Mouse (Mus musculus) right cerebral cortex, postnatal 25 days (tissue): Measurements from ENCODE around the gene Fam53b.

Experiments used
- DNase-seq: peaks from one replicate; pipeline ENCODE4 v3.0.0; 2022

Fam53b gene

DNA sequence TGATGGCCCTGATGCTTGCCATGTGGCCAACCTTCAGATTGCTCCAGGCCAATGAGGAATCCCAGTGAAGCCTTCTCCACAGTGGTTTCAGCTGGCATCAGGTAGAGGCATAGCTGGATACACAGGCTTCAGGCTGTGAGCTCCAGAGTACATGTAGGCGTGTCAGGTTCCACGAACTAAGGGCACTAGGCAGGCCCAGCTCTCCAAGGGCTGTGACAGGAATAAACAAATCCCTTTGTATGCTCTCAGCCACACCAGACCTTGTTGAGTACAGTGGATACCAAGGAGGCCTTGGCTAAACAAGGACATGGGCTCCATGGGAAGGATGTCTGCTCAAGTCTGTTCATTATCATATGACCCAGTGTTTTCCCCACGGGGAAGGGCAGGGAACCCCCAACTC is 112.3 kb downstream of the Fam53b start:
- no peak for DNase-seq

- no peak for DNase-seq
These were observed 113.6 kb downstream of the Fam53b start for GRCm38 (mm10) chr7:132700107-132700506.

DNA sequence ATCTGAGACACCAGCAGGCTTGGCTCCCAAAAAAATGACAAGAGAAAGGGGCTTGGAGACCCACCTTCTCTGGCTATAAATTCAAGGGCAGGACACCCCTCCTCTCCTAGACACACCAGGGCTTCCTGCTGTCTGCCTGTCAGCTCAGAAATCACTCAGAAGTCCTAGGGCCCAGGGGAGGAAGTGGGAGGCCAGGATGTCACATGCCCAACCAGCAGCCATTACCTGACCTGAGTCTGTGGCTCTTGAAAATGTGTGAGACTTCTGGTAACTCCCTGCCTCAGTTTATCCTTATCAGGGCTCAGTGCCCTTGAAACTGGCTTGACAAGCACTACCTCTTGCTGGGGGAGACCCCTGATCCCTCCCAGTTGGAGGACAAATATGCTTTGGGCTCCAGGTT is 114.0 kb downstream of the Fam53b start:
- no peak for DNase-seq

- DNase-seq: no peak
These were observed 114.5 kb downstream of the Fam53b start for GRCm38 (mm10) chr7:132699165-132699564.

GRCm38 (mm10) chr7:132698737-132699136 is 114.9 kb downstream of the Fam53b start:
- no peak for DNase-seq

- no peak for DNase-seq
These were observed 116.4 kb downstream of the Fam53b start for GRCm38 (mm10) chr7:132697258-132697796.

GRCm38 (mm10) chr7:132693561-132693960 is 120.1 kb downstream of the Fam53b start:
- DNase-seq: no peak

DNA sequence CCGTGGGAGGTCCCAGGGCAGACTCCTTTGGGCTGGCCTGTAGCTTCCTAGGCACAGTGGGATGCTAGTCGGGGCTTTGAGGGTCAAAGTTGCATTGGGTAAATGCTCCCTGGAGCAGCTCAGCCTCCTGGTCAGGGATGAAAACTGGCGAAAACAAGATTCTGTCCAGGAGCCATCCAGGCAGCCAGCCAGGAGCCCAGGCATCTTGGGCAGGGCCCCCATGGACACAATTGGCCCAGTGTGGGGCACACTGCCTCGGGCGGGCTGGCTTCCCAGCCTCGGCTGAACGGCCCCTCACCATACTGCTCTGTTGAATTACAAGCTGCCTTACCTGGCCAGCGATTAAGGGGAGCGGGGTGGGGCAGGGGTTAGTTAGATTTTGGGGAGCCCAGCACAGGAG is 121.0 kb downstream of the Fam53b start:
- DNase-seq: peak; percentile 45

- no peak for DNase-seq
These were observed 122.8 kb downstream of the Fam53b start for GRCm38 (mm10) chr7:132690716-132691472.

- DNase-seq: no peak
These were observed 124.0 kb downstream of the Fam53b start for GRCm38 (mm10) chr7:132689722-132690121.

DNA sequence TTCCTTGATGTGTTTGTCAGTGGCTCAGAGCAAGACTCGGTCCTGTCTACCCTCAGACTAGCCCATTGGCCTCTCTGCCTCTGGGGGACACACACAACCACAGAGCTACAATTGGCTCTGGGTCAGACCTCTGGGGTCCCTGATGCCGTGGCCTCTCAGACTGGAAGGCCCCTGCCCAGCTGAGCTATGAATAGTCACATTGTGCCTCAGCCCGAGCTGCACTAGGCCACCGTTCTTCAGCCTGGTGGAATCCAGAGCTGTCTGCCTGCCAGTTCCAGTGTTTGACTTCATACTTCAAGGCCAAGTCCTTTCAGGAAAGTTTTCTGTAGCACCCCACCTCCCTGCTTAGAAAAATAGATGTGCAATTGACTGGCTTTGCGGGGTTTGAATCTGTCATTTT is 125.0 kb downstream of the Fam53b start:
- DNase-seq: no peak

DNA sequence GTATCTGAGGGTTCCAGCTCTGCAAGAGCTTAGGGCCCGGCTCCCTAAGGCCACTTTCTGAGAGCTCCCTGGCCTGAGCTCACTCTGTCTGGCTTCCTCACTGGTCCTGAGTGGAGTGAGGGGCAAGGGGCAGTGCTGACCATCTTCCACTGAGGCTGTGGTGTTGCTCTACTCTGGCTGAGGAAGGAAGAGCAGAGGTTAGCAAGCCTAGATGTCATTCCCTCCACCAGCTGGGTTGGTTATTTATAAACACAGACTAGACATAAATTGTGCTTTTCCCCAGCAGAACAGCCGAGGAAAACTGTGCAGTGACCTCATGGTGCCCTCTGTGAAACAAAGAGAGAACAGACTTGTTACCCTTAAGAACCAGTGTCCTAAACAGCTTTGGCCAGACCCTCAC is 125.8 kb downstream of the Fam53b start:
- no peak for DNase-seq

DNA sequence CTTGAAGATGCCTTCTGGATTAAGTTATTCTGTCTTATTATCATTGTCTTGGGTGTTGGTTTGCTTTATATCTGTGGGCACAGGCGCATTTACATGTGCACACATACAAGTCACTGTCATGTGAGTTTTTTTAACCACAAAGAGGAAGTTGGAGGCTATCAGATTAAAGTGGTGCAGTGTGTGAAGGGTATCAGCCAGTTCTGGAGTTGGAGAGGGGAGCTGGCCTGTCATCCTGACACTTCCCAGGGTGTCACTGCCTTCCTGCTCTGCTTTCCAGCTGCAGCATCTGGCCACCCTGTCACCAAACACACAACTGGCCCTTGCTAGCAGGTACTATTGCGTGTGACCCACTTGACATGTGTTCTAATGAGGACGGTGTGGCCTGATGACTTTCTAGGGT is 127.2 kb downstream of the Fam53b start:
- no peak for DNase-seq

- no peak for DNase-seq
These were observed 129.8 kb downstream of the Fam53b start for GRCm38 (mm10) chr7:132683923-132684322.

- no peak for DNase-seq
These were observed 130.8 kb downstream of the Fam53b start for GRCm38 (mm10) chr7:132682901-132683300.

DNA sequence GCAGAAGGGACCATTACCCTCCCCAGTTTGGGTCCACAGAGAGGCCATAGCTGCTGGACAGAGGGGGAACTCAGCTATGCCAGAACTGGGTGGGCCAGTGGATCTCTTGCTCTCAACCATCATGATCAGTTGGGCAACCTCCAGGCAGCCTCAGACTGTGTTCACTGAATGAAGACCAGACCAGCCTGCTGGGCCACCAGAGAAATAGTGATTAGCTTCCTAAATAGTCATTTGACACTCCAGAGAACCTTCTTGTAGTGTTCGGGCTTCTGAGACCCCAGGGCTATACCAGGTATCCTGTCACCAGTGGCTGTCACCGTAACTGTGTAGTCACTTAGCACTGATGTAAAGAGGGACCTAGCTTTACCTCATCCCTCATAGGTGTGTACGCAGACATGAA is 131.3 kb downstream of the Fam53b start:
- no peak for DNase-seq

DNA sequence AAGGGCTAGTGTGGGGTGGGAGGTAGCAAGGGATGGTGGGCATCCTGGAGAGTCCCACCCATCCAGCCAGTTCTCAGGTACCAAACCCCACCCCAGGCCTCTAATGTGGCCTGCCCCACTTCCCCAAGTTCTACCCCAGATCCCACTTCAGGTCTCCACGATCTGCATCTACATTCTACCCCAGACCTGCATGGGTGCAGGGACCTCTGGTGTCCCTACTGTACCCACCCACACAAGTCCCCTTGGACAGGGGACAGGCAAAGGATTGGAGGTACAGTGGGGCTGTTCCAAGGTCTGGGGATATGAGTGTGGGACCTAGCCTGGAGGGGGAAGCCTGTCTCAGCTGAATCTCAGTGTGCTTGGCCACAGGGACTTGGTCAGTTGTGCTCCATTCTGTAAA is 131.9 kb downstream of the Fam53b start:
- DNase-seq: no peak

DNA sequence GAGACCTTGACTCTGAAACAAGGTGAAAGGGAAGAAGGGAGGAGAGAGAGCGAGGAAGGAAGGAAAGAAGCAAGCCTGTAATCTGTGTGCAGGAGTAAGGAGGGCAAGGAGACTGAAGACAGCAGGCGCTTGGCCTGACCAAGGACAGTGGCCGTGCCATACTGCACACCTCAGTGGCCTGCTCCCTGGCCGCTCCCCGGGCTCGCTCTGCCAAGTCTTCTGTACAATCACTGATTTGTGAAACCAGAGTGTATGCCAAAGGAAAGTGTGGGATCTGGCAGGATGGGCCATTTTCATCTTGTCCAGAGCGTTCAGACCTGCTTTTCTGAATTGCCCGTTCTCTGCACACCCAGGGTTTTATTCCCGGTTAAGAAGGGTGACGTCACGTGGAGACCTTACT is 132.4 kb downstream of the Fam53b start:
- no peak for DNase-seq

- DNase-seq: no peak
These were observed 134.1 kb downstream of the Fam53b start for GRCm38 (mm10) chr7:132679549-132679948.

DNA sequence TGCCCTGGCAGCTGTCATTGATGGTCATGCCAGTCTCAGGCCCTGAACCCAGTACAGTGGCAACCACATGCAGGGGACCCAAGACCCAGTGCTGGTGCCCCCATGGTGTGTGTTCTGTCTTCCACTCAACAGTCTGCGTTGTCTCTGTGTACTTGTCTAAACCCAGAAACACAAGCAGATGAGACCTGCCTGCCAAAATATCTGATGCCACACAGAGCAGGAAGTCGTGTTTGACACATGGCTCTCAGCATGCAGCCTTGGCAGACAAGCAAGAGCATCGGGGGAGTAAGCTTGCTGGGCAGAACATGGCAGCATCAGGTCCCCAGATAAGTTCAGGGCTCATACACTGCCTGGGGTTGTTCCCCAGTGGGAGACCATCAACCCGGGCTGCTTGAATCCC is 134.6 kb downstream of the Fam53b start:
- no peak for DNase-seq

DNA sequence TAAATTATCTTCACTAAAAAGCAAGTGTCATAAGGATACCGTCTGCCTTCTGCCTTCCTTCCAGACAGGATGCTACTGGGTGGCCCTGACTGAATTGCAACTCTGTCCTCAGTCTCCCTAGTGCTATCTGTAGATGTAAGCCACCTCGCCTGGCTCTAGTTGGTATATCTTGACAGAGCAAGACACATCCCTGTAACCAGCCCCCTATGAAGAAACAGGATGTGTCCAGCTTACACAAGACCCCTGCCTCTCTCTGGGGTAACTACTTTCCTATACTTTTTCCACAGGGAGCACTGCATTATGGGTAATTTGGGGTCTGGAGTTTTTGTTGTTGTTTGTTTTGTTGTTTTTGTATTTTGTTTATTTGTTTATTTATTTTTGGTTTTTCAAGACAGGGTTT is 137.8 kb downstream of the Fam53b start:
- no peak for DNase-seq

DNA sequence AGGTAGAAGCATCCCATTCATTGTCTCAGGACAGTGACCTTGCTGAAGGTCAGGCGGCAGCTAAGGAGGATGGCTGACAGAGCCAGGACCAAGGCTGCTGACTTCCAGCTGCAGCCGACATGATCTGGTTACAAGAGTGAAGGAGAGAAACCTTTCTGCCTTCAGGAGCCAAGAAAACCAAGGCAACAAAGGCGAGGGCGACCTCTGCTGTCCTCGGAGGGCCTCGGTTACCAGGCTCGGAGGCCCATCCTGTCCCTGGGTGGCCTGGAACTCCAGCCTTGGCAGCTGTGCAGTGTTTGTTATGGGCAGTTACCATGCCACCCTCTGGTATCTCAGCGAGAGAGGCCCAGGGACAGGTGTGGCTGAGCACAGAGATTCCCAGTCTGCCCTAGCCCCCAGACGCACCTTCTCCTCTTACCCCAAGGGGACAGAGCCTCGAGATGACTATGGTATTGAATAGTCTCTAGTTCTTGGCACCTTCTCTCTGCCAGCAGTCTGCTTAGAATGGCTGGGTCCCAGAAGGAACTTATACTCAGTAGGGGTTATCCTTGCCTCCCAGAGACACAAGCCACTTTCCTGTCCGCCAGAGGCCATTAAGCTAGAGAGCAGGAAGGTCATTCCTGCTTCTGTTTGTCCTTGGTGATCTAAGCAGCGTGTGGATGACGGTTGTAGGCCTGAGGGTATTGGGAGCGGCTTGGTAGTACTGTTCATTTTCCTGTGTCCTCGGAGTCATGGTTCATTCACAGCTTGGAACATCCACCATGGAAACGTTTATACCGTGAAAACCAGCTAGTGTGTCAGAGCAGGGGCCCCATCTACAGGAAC is 139.5 kb downstream of the Fam53b start:
- DNase-seq: no peak

DNA sequence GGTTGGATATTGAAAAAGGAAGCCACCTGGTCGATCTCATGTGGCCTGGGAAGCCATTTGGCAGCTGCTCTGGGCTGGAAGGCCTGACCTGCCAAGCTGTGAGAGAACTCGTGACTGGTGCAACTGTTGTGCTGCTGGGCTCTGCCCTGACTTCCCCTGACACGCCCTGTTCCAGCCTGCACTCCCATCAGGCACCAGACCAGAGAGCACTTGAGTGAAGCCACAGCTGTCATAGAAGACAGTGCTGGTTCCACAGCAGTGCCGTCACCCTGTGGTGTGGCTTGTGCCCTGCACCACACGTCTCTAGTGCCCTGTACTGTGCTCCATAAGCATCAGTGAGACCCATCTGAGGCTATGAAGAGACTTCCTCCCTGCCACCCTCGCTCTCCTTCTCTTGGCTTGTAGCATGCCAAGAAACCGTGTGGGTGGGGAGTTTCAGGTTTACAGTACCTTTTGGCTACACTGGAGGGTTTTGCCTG is 141.2 kb downstream of the Fam53b start:
- DNase-seq: no peak

DNA sequence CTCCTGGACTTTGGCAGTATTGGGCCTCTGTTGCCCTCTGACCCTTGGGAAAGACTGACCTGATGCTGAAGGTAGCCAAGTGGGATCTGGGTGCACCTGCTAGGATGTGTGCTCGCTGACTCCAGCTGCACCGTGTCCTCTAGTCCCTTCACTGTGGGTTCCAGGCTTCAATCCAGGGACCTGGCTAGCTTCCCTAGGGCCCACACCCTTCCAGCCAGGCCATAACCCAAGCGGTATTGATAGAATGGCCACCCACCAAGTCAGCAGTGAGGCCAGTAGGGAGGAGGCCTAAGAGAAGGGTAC is 142.9 kb downstream of the Fam53b start:
- DNase-seq: no peak
